Mouse (Mus musculus): ENCODE results near the gene Tff3. TPM values are rescaled to one million over a fixed set of nuclear protein-coding genes. Genes with fewer than 3 reads are reported as not detected.
A peak's percentile ranks its signal among the peaks of the same experiment; 100 is the strongest.

The Tff3 gene
- not detected for total RNA-seq (2021)
- long read RNA-seq, experiment 1, result 0 reads
- long read RNA-seq, experiment 2, result 0 reads

DNA sequence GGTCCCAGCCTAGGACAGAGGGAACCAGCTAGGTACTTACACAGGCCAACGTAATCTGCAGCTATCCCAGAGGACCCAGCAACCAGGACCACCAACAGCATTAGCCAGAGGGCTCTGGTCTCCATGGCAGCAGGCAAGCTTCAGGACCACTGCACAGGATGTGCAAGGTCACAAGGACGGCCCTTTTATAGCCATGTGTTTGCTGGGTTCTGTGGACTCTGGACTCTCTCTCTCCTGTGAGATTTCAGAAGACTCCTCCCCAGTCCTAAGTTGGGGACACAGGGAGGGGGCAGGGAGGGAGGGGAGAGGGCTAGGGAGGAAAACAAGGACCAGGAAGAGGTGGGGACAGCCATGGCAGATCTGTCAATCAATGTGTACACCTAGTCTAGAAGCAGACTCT lies at the start of gene Tff3:
Gene Tff3, minus strand, starts transcription at position 195 of the 400 bp plus-strand sequence.
- no peak for DNase-seq

DNA sequence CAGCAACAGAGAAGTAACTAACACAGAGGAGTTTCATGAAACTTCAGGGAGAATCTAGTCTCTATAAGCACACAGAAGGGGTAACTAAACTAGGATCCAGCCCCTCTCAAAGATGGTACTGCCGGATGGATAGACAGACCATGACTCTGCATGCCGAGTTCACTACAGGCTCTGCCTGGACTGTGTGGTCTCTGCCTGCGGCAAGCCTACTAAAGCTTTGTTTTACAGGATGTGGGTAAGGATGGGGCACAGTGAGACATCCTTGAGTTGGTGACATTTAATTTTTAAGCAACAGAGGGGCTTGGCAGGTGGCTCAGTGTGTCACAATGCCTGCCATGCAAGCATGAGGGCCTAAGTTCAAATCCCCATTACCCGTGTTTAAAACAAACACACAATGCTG lies 46.9 kb upstream of the Tff3 start:
- DNase-seq, result no peak

DNA sequence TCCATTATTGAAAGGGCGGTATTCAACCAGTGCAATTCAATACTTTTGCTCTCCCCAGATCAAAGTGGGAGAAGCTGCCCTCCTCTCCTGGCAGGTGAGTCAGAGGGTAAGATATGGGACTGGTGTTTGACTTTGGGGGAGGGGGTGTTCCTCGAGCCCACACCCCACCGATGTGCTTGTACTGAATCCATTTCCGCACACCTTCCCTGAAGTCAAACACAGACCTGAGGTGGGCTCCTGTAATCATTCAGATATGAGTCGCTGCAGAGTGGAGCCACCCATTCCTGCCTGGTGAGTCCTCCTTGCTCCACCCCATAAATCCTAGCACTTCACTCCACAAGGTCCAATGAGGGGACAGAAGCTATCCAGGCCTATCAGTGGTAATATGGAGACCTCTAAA lies 40.4 kb upstream of the Tff3 start:
- no peak for DNase-seq

DNA sequence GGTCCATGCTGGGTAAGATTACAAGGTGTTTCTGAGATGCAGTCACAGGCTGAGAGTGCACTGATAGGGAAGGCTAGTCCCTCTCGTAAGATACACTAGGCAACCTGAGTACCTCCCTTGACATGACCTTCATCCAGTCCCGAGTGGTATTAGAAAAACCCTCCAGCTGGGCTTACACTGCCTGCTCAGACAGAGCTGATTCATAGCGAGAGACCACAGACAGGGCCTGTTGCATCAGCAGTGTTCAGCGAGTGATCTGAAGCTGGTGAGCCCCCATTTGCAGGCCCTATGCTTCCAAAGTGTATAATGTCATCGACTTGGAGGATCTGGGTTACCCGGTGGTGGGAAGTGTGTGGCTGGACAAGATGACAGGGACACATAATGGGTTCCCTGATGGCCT lies 35.7 kb upstream of the Tff3 start, which contains the start of gene Tff1:
Gene Tff1, minus strand, starts transcription at position 151 of the 400 bp plus-strand sequence.
- no peak for DNase-seq

DNA sequence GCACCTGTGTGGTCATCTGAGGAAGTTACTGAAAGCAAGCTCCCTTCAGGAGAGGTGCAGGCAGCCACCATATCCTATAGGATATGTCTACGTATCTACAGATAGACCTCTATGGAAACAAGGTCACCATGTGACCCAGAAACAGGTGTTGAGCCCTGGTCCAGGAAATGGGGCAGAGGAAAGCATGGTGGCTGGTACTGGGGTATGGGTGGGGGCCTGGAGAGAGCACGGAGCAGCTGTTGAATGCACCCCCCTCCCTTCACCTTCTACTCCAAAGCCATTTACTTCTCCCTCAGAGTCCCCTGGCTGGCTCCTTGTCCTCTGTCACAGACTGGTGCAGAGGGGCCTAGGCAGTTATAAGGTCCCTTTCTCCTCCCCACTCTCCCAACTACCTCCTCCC lies 34.4 kb upstream of the Tff3 start:
- no peak for DNase-seq

DNA sequence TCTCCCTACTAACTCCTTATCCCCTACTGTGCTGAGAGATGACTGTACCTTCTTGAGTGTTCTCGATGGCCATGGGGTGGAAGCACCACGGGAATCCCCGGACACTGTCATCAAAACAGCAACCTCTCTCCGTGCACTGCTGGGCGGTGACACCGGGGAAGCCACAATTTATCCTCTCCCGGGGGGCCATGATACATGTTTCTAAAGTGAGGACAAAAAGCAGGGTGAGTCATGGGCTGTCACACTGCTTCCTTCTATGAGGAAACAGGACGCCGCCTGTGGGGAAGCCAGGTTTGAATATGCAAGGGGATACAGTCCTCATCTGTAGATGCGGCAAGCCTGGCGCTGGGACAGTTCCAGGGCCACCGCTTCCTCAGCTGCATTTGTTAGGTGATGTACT lies 33.2 kb upstream of the Tff3 start:
- DNase-seq, result no peak

DNA sequence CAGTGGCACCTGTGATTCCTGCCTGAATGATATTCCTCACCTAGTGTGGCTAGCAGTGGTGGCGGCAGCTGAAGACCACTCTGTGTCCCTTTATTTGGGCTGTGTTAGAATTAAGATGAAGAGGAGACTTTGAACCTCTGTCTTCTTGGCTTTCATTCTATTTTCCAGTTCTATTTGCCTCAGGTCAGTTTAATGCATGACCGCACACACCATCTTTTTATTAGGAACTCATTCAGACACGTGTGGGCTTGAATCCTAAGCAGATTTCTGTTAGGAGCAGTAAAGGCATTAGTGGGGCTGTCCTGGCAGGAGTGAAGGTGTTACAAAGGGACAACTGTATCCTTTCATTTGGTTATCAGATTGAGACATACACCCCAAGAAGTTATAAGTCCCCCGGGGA lies 30.8 kb upstream of the Tff3 start:
- DNase-seq, result no peak

DNA sequence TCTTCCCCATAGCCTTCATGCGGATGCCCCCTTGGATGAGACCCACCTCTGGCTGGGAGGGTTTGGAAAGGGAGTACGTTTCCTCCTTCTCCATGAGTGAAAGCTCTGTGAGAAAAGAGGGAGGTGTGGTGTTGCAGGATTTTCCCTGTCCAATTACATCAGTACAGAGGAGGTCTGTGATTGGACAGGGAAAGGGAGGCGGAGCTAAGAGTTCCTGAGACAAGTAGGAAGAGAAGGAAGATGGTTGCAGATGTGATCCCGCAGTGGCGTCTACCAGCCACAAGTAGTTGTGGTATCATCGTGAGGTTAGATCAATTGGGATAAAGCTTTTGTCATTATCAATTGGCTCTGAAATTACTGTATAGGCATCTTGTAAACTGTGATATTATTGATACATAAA lies 28.5 kb upstream of the Tff3 start:
- no peak for DNase-seq

DNA sequence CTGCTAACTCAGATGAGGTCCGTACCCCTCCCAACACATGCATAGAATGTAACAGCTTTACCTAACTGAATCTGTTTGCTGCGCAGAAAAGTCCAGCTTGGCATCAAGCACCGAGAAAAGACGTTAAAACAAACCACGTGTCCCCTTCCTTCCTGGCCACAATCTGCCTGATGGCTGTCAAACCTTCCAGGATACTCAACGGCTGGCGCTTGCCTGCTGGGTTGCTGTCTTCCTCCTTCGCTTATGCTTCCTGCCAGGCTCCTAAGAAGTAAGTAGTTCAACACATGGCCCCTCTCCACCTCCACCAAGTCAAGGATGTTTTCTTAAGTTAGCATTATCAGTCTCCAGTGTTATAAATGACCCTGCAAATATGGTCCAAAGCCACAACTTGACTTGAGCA lies 24.3 kb upstream of the Tff3 start:
- DNase-seq, result no peak

DNA sequence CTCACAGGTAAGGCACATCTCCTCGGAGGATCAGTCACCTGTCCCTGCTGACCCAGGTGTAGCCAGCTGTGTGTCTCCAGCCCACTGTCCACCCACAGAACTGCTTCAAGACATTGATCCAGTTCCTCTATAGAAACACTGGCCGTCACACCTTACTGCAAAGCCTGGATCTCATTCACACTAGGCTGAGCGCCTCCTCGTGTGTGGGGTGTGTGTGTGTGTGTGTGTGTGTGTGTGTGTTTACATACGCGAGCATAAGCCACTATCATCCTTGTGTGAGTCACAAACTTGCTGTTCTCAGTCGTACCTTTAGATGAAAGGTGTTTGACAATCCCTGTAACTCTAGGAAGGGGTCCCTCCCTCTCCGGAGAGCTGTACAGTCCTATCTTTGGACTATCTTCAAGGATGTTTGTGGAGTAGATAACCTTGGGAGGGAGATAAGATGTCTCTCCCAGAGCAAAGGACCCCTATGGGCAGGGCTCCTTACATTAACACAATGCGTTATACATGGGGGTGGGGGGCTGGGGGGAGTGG lies 23.6 kb upstream of the Tff3 start:
- DNase-seq, result no peak

DNA sequence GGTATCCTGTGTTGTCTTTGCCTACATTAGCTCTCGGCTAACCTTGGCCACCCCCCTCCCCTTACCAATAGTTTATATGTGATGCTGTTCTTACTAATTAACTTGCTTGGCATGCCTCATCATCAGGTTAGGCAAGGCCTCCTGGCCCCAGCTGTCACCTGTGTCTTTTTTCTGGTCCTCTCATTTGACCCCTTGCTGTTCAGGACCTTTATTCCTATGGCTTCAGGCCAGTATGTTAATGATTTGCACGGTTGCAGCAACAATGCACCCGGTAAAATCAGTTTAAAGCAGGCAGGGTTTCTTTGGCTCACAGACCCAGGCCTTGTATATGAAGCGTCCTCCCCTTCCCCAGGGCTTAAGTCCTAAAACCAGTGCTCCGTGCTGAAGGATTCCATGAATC lies 23.1 kb upstream of the Tff3 start:
- DNase-seq, result no peak

DNA sequence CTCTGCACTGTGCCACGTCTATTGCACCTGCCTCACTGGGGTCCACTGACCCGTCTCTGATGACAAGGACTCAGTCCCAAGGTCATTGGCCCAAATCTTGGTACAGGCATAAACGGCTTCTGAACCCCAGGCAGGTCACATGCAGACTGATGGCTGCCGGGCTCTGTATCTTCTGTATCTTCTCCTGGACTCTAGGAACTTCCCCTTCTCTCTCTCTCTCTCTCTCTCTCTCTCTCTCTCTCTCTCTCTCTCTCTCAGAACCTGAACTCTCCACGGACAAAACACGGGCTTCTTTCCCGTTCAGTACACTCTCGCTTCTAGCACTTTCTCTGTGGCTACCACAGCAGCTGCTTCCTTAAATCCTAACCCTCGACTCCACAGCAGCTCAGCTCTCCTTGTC lies 16.6 kb upstream of the Tff3 start:
- DNase-seq, result no peak

DNA sequence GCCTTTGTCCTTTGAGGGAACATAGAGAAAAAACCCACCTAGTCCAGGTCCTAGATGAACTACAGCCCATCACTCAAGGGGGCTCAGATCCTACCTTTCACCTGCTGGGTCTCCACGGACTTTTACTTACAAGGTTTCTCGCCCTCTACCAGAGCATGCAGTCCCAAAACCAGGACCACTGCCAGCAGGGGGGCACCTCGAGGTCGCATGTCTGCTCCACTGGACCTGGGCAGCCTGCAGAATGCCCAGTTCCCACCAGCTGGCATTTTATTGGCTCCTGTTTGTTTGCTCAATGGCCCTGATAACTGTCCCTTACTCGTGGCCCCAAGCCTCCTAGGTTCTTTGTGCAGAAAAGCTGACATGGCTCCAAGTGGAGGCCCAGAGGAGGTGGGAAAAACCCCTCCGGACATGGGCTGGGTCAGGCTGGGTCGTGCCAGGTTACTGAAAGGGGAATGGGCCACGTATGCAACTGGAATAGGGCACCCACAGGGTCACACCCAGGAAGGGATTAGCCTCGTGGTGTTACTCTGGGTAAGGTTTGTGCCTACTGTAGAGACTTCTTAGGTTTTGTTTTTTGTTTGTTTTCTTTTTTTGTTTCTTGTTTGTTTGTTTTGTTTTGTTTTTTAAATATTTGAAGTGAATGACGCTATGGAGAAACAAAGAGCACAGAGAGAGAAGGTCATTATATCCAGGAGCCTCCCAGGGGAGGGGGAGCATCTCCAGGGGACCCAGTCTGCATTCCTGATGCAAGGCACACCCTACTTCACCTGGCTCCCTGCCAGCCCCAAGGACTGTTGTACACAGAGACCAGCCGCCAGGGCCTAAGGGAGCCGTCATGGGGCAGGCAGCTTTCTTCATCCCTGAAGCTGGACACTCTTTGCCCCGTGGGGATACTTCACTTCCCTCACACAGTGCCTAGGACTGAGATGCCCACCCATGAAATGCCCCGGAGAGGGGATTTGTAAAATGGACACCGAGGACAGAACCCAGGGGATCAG lies 14.9 kb upstream of the Tff3 start, which contains the start of gene Tff2:
Gene Tff2, minus strand, starts transcription at position 243 of the 998 bp plus-strand sequence.
- no peak for DNase-seq

DNA sequence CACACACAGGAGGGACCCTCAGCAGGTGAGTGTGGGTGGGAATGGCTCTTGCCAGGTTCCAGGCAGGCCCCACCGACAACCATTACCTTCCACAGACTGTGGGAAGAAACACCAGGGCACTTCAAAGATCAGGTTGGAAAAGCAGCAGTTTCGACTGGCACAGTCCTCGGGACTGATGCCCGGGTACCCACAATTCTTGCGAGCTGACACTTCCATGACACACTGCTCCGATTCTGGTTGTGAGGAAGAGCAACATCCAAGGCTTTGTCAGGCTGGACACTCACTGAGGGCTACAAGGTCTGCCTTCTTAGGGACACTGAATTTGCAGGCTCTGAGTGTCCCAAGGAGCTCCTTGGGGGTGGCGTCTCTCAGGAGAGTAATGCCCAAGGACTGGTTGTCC lies 12.7 kb upstream of the Tff3 start:
- DNase-seq, result no peak

DNA sequence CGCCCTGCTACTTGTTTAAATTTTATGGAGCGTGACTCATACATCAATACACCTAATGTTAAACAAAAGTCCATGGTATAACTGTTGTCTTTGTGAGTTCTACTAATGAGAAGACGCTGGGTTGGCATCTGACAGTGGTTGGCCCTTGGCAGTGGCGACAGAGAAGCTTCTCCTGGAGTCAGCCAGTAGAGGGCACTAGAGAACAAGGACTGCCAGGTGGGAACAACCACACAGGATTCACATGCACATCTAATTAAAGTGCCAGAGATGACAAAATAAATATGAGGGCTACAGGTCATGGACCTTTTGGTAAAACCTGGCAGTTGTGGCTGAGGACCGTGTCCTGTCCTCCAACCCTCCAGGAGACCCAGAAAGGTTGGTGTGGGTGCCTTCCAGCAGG lies 9.0 kb upstream of the Tff3 start:
- DNase-seq, result peak; percentile 44

DNA sequence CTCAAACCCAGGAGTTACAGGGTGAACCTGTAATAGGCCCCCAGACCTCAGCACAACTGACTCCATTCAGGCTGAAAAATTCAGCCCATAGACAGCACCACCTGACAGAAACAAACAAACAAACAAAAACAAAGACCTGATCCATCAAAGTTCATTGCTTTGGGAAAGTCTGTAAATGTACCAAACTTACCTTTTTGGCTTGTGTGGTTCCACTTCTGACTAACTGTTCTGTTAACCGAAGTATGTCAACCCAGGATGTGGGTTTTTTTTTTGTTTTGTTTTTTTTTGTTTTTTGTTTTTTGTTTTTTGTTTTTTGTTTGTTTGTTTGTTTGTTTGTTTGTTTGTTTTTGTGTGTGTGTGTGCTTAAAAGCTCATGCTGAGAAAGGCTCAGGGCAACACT lies 7.4 kb upstream of the Tff3 start:
- no peak for DNase-seq

DNA sequence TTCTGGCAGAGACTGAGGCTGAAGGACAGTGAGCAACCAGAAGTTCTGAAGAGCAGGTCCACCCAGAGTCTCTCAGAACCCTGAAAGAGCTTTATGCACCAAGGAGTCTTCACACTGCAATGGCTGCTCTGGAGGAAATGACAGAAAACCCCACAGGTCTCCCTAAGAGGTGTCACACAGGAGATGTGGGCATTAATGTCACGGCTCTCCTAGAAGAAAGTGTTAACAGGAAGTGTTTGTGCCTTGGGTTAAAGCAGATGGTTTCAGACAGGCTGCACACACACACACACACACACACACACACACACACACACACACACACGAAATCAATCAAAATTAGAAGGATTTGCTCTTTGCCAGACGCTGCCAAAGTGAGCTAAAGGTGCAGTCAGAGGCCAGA lies 6.8 kb upstream of the Tff3 start:
- no peak for DNase-seq

DNA sequence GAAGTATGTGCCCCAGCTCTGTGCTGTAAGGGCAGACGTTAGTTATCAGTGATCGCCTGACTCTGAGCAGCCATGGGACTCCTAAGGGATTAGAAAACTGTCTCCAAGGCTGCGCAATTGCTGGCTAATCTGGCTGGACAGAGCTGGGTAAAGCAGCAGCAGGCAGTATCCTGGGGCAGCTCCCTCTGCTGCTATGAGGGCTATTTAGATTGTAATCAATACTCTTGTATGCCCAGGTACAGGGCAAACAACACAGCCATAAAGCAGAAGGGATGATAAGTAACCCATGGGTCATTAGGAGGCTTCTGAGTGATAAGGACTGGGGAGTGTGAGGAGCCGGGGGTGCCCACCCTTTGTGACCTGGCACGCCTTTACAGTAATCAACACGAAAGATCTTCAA lies 5.5 kb upstream of the Tff3 start:
- no peak for DNase-seq

DNA sequence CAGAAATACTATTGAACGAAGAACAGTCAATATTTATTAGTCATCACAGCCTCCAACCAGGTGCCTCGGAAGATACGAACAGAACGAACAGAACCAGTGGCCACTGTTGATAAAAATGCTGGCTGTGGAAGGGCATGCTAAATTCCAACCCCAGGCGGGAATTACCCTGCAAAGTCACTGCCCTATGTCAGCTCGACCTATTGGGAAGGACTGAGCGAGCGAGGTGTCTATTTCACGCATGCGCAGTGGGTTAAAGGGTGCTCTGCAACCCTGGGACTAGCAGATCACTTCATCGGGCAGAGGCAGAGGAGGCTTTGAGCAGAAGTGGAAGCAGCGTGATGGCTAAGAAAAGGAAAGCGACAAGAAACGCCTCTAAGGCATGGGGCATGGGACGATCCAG lies 4.3 kb upstream of the Tff3 start:
- no peak for DNase-seq

DNA sequence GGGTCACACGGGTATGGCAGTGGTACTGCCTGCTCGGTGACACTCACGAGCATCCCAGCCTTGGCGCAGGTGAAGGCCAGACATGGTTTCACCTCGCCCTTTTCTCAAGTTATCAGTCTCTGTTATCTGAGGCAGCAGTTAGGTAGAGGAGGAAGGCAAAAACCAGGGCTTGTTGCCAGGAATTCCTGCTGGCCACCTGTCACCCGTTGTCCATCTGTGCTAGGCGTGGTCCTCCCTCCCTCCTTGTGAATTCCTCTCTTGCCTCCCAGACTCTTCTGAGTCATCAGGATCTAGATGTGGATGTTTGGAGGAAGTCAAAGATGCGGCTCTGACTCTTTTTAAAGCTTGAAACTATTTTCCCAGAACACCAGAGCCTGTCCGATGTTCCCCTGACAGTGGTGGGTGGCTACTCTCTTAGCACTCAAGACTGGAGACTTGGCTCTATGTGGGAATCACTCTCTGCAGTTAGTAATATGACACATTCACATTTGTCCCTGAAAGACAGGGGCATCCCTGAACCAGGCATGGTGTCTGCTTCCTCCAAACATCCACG lies 1.9 kb upstream of the Tff3 start:
- no peak for DNase-seq

DNA sequence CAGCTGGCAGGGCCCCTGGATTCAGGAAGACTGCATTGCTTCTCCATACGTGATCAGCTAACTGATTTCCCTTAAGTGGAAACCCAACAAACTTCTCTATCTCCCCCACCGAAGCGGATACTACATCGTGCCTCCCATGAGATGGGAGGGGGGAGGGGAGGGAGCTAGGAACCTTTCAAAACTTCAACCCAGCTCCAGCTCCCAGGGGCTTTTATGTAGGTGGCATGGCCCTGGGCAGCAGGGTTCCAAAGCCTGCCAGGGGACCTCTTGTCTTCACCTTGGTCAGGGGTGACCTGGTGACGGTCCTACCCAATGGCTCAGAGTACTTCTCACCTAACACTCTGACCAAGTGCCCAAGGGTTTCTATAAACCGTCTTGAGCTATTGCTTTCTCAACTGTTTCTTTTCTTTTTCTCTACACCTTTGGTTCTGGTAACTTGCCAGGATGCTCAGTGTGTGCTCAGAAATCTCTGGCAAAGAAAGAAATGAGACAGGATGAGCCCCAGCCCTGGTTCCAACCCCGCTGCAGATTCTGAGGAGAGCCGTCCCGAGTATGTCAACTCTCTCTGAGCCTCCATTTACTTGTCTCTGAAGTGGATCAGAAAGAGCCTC lies 633 bp downstream of the Tff3 start:
- DNase-seq, result no peak

DNA sequence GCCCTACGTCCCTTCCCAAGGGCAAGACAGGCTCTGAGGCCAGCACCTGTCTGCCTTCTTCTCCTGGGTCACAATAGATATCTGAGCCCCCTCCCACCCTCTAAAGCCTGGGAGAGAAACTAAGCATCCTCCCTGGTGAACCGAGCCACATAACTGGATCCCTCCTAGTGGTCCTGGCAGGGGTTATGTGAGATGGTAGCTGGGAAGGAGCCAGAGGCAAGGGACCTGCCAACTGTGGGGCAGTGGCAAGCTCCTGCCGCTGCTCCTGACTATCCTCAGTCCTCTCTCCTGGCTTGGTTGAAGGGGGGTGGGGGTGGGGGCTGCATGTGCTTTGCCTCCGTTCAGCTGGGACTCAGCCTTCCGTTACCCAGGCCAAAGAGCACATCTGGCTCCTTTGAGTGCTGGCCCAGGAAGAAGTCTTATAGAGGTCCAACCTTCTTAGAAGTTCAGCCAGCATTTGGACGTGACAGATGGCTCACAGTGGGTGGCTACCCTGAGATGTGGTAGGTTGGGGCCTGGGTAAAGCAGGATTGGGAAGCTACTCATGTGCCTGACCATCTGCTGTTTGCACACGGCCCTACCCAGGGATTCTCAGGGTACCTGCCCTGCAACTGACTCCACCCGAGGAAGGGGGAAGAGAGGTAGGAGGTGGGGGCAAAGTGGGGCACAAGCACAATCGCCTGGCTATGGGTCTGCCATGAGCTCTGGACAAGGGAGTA lies 3.7 kb downstream of the Tff3 start:
- DNase-seq, result no peak
